Comparison of ENCODE assay signal across 8 mouse cellular contexts in the genomic region with DNA sequence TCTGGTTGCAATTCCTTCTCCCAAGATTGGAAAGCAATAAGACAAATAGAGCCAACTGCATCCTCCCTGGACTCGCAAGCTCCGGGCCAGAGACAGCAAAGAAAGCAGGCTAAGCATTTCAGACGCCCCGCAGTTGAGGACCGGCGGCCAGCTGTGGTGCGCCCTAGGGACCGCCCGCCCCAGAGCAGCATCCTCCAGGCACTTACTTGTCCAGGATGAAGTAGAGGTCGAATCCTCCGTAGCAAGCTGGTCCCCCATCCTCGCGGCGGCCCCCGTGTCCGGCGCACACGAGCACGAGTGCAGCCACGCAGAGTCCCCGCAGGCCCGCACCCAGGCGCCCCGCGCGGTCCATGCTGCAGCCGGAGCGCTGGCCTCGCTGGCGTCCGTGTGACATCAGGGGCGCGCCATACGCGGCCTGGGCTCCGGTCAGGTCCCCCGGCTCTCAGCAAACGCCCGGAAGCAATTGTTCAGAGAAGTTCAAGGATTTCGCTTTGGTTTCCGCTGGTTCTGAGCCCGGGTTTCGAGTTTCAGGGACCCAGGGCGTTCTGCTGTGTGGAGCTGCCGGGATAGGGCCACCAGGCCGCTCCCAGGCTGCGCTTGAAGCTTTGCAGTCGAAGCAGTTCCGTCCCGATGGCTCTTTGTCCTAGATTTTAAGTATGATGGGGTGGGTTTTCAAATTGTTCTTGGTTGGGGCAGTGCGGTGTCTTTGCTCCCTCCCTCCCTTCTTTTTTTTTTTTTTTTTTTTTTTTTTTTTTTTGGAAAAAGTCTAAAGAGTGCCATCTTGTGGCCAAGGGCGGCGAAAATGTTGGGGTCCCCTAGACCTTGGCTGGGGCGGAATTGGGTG. TPM values are rescaled to one million over a fixed set of nuclear protein-coding genes. Genes with fewer than 3 reads are reported as not detected.
A peak's percentile ranks its signal among the peaks of the same experiment; 100 is the strongest.
DNase-seq lines count a peak whose midpoint lies in the region; ATAC-seq and TF ChIP-seq lines count a peak whose summit lies in the region.

TSS of gene Antxr1 (minus strand) at position 731 of the 844 bp plus-strand sequence.

- peak; percentile 44 for DNase-seq in CD4-positive, CD25-positive, alpha-beta regulatory T cell, adult 2 months (ENCODE audit: low read depth, low spot score)
- peak; percentile 19 to 39 for DNase-seq in cerebellum, postnatal 36 days
- peak; percentile 57 for DNase-seq in gastrocnemius, postnatal 10 days
- DNase-seq in hindbrain, postnatal 0 days (ENCODE audit: low spot score): peak; percentile 73
- DNase-seq in left cerebral cortex, postnatal 14 days (ENCODE audit: low spot score in 2 of 2): peak; percentile 34 to 58
- DNase-seq in right cerebral cortex, postnatal 25 days: peak; percentile 63

- intact Hi-C loops in left cerebral cortex, postnatal 14 days (cut with DNase I): loop anchor here (1.0 to 2.0 kb wide), 2 partner anchors 51 to 234 kb away; no protein-coding TSS in a partner anchor

- H3K27ac ChIP-seq in hindbrain, postnatal 0 days: peak within 1 kb of the TSS; percentile 74

- H3K4me2 ChIP-seq in hindbrain, postnatal 0 days (ENCODE audit: low read depth, low read length): peak within 1 kb of the TSS; percentile 85

- ATAC-seq in CD4-positive, CD25-positive, alpha-beta regulatory T cell, adult 4 months: no peak
- ATAC-seq in hindbrain, postnatal 0 days: peak; percentile 77
- 0 out of 2 replicates have a peak, but pooled peaks have one; percentile 31 for ATAC-seq in megakaryocyte progenitor cell, adult 5-6 weeks (replicated peaks; ENCODE audit: poor library complexity)

- no peaks in the 10 kb centered on the region for H3K9me3 ChIP-seq in hindbrain, postnatal 0 days (ENCODE audit: low read length)

- H3K4me1 ChIP-seq in hindbrain, postnatal 0 days (ENCODE audit: insufficient read depth, low read length): peaks cover 3% of the 10 kb centered on the region; the same call in 1 of the 2 replicates

- TF ChIP-seq CTCF in hindbrain, postnatal 0 days (IDR thresholded peaks at IDR 0.05; ENCODE audit: low read depth): peak; percentile 62

- H3K36me3 ChIP-seq in hindbrain, postnatal 0 days (ENCODE audit: insufficient read depth, low read length): no peaks in the 10 kb centered on the region

- H3K4me3 ChIP-seq in hindbrain, postnatal 0 days (ENCODE audit: low read length): peak within 1 kb of the TSS; percentile 62

- peak within 1 kb of the TSS; percentile 68 for H3K9ac ChIP-seq in hindbrain, postnatal 0 days (replicated peaks; ENCODE audit: low read length)

- whole genome bisulfite sequencing in hindbrain, postnatal 0 days: under 1% methylated on average over 53 of the region's 54 CpGs

- H3K27me3 ChIP-seq in hindbrain, postnatal 0 days (ENCODE audit: insufficient read depth, low read length): no peaks in the 10 kb centered on the region

RNA-seq across cellular contexts. Expression of gene Antxr1, which starts in this region (rescaled TPM):
- not detected for polyA plus RNA-seq in CD4-positive, CD25-positive, alpha-beta regulatory T cell, adult 4 months (2017; shearing (Covaris generic))
- 10 to 100 TPM; 46.8 to 61.4 TPM for total RNA-seq in gastrocnemius, postnatal 10 days (2021)
- 17.9 and 24.5 TPM in 2 replicates for total RNA-seq in hindbrain, postnatal 0 days (2014; rRNA removed)
- 4.0 and 4.2 TPM in 2 replicates for polyA plus RNA-seq in hindbrain, postnatal 0 days (2015; fragmentation: Nextera tagmentation; extraction: Ambion mirVana)
- 10 to 100 TPM; 15.4 to 15.5 TPM for total RNA-seq in left cerebral cortex, postnatal 14 days (2021)
- total RNA-seq in megakaryocyte progenitor cell, adult 5-6 weeks (2015): 1.2 and 1.5 TPM in 2 replicates
- 0.07 and 0.08 TPM in 2 replicates for total RNA-seq in megakaryocyte progenitor cell, adult 5-6 weeks (2017)
